Mouse (Mus musculus) forelimb bud, embryonic 11.5 days (tissue): ENCODE data around the gene Olfr585.

Experiments used
- DNase-seq: peaks from one replicate; pipeline ENCODE4 v3.0.0-alpha.2; 2012; ENCODE audit warnings: low read depth, low spot score

Gene Olfr585

DNA sequence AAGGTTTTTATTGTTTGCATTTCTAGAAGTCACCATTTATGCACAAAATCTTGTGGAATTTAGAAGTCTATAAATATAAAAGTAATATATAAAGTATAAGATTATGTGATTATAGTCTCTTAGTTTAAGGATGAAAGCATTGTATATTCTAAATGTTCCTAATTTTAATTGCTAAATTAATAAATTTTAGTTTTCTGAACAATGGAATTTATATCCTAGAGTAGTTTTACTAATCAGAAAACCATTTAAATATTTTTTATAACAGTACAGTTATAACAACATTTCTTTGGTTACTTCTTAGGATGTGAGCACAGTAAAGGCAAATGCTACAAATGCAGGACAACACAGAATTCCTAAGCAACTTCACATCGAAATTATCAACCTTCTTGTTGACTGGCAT lies at the start of gene Olfr585:
Gene Olfr585, plus strand, starts transcription at position 301 of the 400 bp plus-strand sequence.
- no peak for DNase-seq

DNA sequence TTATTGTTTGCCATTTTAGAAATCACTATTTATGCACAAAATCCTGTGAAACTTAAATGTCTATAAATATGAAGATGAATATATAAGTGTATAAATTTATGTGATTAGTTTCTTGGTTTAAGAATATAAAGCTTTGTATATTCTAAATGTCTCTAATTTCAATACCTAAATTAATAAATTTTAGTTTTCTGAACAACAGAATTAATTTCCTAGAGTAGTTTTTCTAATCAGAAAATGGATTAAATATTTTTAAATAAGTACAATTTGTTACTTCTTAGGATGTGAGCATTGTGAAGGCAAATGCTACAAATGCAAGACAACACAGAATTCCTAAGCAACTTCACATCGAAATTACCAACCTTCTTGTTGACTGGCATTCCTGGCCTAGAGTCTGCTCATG lies 46.5 kb upstream of the Olfr585 start, which contains the start of gene Olfr583:
Gene Olfr583, plus strand, starts transcription at position 301 of the 400 bp plus-strand sequence.
- DNase-seq: no peak

DNA sequence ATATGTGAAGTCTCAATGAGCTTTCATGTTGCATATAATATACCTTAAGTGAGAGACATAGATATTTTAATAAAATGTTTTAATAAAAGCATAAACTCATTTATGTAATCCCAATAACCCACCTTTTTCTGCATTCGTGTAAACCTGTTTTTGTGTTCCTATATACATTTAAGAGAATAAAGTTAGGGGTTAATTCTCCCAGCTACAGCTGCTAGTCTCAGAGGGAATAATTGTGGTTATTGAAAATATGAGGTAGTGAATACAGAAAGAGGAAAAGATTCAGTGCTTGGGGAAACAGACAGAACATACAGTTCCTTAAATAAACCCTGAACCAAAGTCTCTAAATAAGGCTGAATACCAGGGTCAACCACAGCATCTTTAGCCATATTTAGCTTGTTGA lies 15.9 kb upstream of the Olfr585 start, which contains the start of gene Olfr584:
Gene Olfr584, plus strand, starts transcription at position 301 of the 400 bp plus-strand sequence.
- no peak for DNase-seq

DNA sequence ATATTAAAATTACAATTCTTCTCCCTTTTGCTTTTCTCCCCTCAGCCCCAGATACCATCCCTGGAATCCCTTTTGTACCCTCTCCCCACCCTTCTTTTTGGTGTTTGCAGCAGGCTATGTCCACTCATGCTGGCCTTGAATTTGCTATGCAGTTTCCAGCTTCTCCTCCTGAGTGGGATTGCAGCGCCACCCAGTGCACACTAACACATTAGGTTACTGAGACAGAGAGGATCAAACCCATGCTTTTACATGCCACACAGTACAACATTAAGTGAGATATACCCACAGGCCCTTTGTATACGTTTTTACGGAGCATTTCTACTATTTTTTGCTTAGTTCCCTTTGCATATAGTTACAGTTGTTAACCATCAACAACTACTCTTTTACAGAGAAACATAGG lies 21.9 kb downstream of the Olfr585 start:
- DNase-seq: no peak

DNA sequence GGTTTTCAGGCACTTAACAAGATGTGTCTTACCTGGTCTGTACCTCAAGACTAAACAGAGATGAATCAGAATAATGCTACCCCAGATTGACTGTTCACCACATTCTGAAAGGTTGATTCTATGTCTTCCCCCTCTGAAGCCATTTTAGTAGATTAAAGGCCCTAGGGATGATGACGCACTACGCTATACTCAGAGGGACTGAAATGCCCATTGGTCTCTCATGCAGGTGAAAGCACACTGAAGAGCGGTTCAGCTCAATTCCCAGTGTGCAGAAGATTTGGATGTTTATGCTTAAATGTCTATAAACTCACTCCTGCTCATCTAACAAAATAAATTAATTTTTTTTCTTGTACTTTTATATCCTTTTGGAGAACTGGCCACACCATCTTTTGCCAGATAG lies 28.0 kb downstream of the Olfr585 start, which contains the start of gene Olfr586:
Gene Olfr586, minus strand, starts transcription at position 101 of the 400 bp plus-strand sequence.
- DNase-seq: no peak

DNA sequence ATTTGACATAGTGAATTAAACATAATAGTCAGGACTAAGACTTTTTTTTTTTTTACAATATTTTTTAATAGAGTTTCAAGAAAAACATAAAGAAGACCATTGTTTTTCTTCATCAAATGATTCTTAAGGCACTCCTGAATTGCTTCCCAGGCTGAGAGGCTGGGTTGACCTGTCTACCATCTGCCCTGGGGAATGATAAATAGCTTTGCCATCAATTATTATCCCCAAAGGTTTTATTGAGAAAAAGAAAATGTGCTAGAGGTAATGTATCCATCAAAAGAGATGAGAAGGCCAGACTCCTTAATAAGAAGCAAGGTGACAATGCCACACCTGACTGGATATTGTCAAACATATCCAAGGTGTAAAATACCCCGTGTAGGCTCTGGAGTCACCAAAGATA lies 43.1 kb downstream of the Olfr585 start, which contains the start of gene Olfr588-ps1:
Gene Olfr588-ps1, plus strand, starts transcription at position 301 of the 400 bp plus-strand sequence.
- DNase-seq: no peak
